Mouse (Mus musculus) CH12.LX (cell line): Measurements from ENCODE around the gene Arhgap42. TPM values are rescaled to one million over a fixed set of nuclear protein-coding genes. Genes with fewer than 3 reads are reported as not detected.

Source experiments
- DNase-seq: peaks from one replicate; pipeline ENCODE4 v3.0.0-alpha.2; 2013; ENCODE audit errors: extremely low read depth
- H3K27ac ChIP-seq: 2 replicates; pipeline ENCODE4 v1.5.1; 2012; ENCODE audit warnings: low read depth, mild to moderate bottlenecking, control low read depth, moderate library complexity; ENCODE audit not compliant: insufficient read depth
- H3K27me3 ChIP-seq: replicated peaks from 2 replicates; pipeline ENCODE3; 2012; ENCODE audit warnings: inconsistent platforms
- H3K36me3 ChIP-seq, 2 experiments: replicated peaks in 1 of 2; 2 replicates each; pipeline versions ENCODE3 to v1.6.1; 2012; ENCODE audit warnings: inconsistent platforms in 1 of 2, low read length in 1 of 2, mild to moderate bottlenecking in 1 of 2, mixed read lengths in 1 of 2, moderate library complexity in 1 of 2; ENCODE audit not compliant: control insufficient read depth in 1 of 2, insufficient read depth in 1 of 2
- H3K4me1 ChIP-seq, 2 experiments: 2 replicates each; pipeline ENCODE4 v1.6.1; 2012; ENCODE audit warnings: inconsistent platforms in 1 of 2, moderate library complexity in 1 of 2; ENCODE audit not compliant: insufficient read depth in 2 of 2, control insufficient read depth in 1 of 2
- H3K4me2 ChIP-seq: 2 replicates; pipeline ENCODE4 v1.6.1; 2012; ENCODE audit warnings: low read depth, mild to moderate bottlenecking, control low read depth; ENCODE audit not compliant: poor library complexity, insufficient read depth, severe bottlenecking
- H3K4me3 ChIP-seq, 3 experiments: fragments of 150-350 bp in 1 of 3; sonication (generic) in 1 of 3; replicated peaks in 1 of 3; 2 replicates each; pipeline versions ENCODE3 to v1.5.1; 2011 to 2012; ENCODE audit warnings: low read depth in 2 of 3, low read length in 2 of 3, mild to moderate bottlenecking in 2 of 3, moderate library complexity in 2 of 3, control low read depth in 1 of 3, improper control_type of control experiment in 1 of 3, inconsistent platforms in 1 of 3, mixed read lengths in 1 of 3; ENCODE audit not compliant: poor library complexity in 1 of 3
- H3K79me2 ChIP-seq: replicated peaks from 2 replicates; pipeline ENCODE4 v1.6.1; 2012; ENCODE audit warnings: mild to moderate bottlenecking, moderate library complexity; ENCODE audit not compliant: control insufficient read depth, poor library complexity, insufficient read depth, severe bottlenecking; ENCODE audit errors: extremely low read depth
- H3K9ac ChIP-seq: 2 replicates; pipeline ENCODE4 v1.6.1; 2012; ENCODE audit warnings: low read depth, mild to moderate bottlenecking, control low read depth, moderate library complexity; ENCODE audit not compliant: insufficient read depth
- H3K9me3 ChIP-seq: replicated peaks from 2 replicates; pipeline ENCODE3; 2012; ENCODE audit warnings: low read length, inconsistent platforms, mixed read lengths
- BHLHE40 ChIP-seq: IDR thresholded peaks from 2 replicates; pipeline ENCODE4 v1.6.1; 2011; ENCODE audit warnings: mild to moderate bottlenecking, low read depth, low read length, improper control_type of control experiment
- CHD2 ChIP-seq: IDR thresholded peaks from 2 replicates; pipeline ENCODE4 v1.6.1; 2011; ENCODE audit warnings: low read length, improper control_type of control experiment
- CTCF ChIP-seq, 2 experiments: IDR thresholded peaks in 1 of 2; conservative IDR thresholded peaks in 1 of 2; 2 replicates each; pipeline ENCODE4 v1.5.1; 2011 to 2012; ENCODE audit warnings: low read depth in 2 of 2, low read length in 2 of 2, improper control_type of control experiment in 1 of 2, inconsistent platforms in 1 of 2, mild to moderate bottlenecking in 1 of 2, moderate library complexity in 1 of 2
- IRF4 ChIP-seq: IDR thresholded peaks from 2 replicates; pipeline ENCODE4 v1.6.1; 2014; ENCODE audit warnings: low read depth, mild to moderate bottlenecking, inconsistent platforms, low read length, improper control_type of control experiment
- JUND ChIP-seq: conservative IDR thresholded peaks from 2 replicates; pipeline ENCODE4 v1.6.1; 2011; ENCODE audit warnings: low read depth, low read length, improper control_type of control experiment
- KAT2A ChIP-seq: IDR thresholded peaks from 2 replicates; pipeline ENCODE4 v1.6.1; 2012; ENCODE audit warnings: low read length, improper control_type of control experiment, inconsistent platforms; ENCODE audit not compliant: insufficient replicate concordance
- MAFK ChIP-seq: IDR thresholded peaks from 2 replicates; pipeline ENCODE4 v1.6.1; 2011; ENCODE audit warnings: low read length, improper control_type of control experiment; ENCODE audit not compliant: insufficient replicate concordance
- MAX ChIP-seq: IDR thresholded peaks from 2 replicates; pipeline ENCODE4 v1.6.1; 2011; ENCODE audit warnings: low read length, improper control_type of control experiment
- MYC ChIP-seq: IDR thresholded peaks from 2 replicates; pipeline ENCODE4 v1.6.1; 2011; ENCODE audit warnings: low read depth, mild to moderate bottlenecking, improper control_type of control experiment, low read length
- NELFE ChIP-seq: IDR thresholded peaks from 2 replicates; pipeline ENCODE4 v1.6.1; 2011; ENCODE audit warnings: low read depth, low read length, improper control_type of control experiment
- NRF1 ChIP-seq: IDR thresholded peaks from 2 replicates; pipeline ENCODE4 v1.6.1; 2014; ENCODE audit warnings: low read depth, mild to moderate bottlenecking, inconsistent platforms, low read length, improper control_type of control experiment, moderate library complexity
- PAX5 ChIP-seq: IDR thresholded peaks from 2 replicates; pipeline ENCODE4 v1.6.1; 2012; ENCODE audit warnings: low read length, inconsistent platforms, mixed read lengths
- POLR2AphosphoS2 ChIP-seq: IDR thresholded peaks from 2 replicates; pipeline ENCODE4 v1.6.1; 2011; ENCODE audit warnings: low read depth, low read length, improper control_type of control experiment
- SIN3A ChIP-seq: IDR thresholded peaks from 2 replicates; pipeline ENCODE4 v1.6.1; 2012; ENCODE audit warnings: low read length, improper control_type of control experiment, inconsistent platforms
- SMC3 ChIP-seq: IDR thresholded peaks from 2 replicates; pipeline ENCODE4 v1.6.1; 2011; ENCODE audit warnings: low read depth, low read length, improper control_type of control experiment
- TBP ChIP-seq: conservative IDR thresholded peaks from 2 replicates; pipeline ENCODE4 v1.6.1; 2011; ENCODE audit warnings: low read depth, low read length, improper control_type of control experiment
- UBTF ChIP-seq: IDR thresholded peaks from 2 replicates; pipeline ENCODE4 v1.6.1; 2012; ENCODE audit warnings: low read depth, mild to moderate bottlenecking, inconsistent platforms, low read length, improper control_type of control experiment, moderate library complexity
- USF1 ChIP-seq: IDR thresholded peaks from 2 replicates; pipeline ENCODE4 v1.6.1; 2014; ENCODE audit warnings: low read depth, mild to moderate bottlenecking, inconsistent platforms, low read length, improper control_type of control experiment
- USF2 ChIP-seq: conservative IDR thresholded peaks from 2 replicates; pipeline ENCODE4 v1.6.1; 2011; ENCODE audit warnings: low read depth, low read length, improper control_type of control experiment
- ZC3H11A ChIP-seq: IDR thresholded peaks from 2 replicates; pipeline ENCODE4 v1.6.1; 2012; ENCODE audit warnings: low read depth, mild to moderate bottlenecking, inconsistent platforms, low read length, improper control_type of control experiment
- ZKSCAN1 ChIP-seq: IDR thresholded peaks from 2 replicates; pipeline ENCODE4 v1.6.1; 2012; ENCODE audit warnings: low read depth, inconsistent platforms, low read length, improper control_type of control experiment, borderline replicate concordance
- dilution Hi-C: fragments of 300-500 bp; cut with MboI; formaldehyde crosslinking; loops from 2 replicates; pipeline ENCODE4 v1.14.3; 2020; ENCODE audit warnings: low sequenced_read_pairs; ENCODE audit not compliant: extremely low pct_unique_long_range_greater_than_20kb, extremely low pct_ligation_motif_present
- in situ Hi-C: fragments of 300-500 bp; cut with MboI; formaldehyde crosslinking; loops from 3 replicates; pipeline ENCODE4 v1.14.3; 2019; ENCODE audit warnings: low sequenced_read_pairs, low pct_ligation_motif_present, low pct_unique_long_range_greater_than_20kb, mixed read lengths
- polyA plus RNA-seq: library from polyadenylated mRNA; unstranded; fragments of >175 nt; gene quantifications from 2 replicates; pipeline ENCODE4 v1.2.1, GENCODE M21; 2012; ENCODE audit warnings: low read depth; ENCODE audit not compliant: insufficient read length
- total RNA-seq, 2 experiments: library from RNA; depleted of rRNA; stranded (reverse); fragments of 300-350 nt in 1 of 2; fragments of >200 nt in 1 of 2; gene quantifications; 2 replicates each; pipeline ENCODE4 v1.2.3; 2012 to 2014

The Arhgap42 gene
- total and polyA plus RNA-seq, 3 experiments: not detected

- H3K4me1 ChIP-seq: no peaks in the 10 kb centered on the region
- no peak overlapping the region for H3K27ac ChIP-seq
- no peaks in the 10 kb centered on the region for H3K27me3 ChIP-seq
- H3K79me2 ChIP-seq: no peaks in the 10 kb centered on the region
- TF ChIP-seq TBP (no peak), NRF1 (no peak), JUND (no peak), ZKSCAN1 (no peak), USF2 (no peak), NELFE (no peak), PAX5 (no peak), KAT2A (no peak), MAX (no peak), ZC3H11A (no peak), SIN3A (no peak), MAFK (no peak), UBTF (no peak), SMC3 (no peak), POLR2AphosphoS2 (no peak), IRF4 (no peak), CHD2 (no peak), MYC (no peak)
- no peak overlapping the region for H3K4me3 ChIP-seq
- H3K9ac ChIP-seq: no peak overlapping the region
- dilution Hi-C loops: no loop called here
- no peak for DNase-seq
- H3K4me2 ChIP-seq: no peak overlapping the region
- H3K9me3 ChIP-seq: peaks cover 24% of the 10 kb centered on the region
- no peaks in the 10 kb centered on the region for H3K36me3 ChIP-seq
- in situ Hi-C loops: no loop called here
Observed at GRCm38 (mm10) chr9:9218301-9218700, 20.6 kb downstream of the Arhgap42 start.

DNA sequence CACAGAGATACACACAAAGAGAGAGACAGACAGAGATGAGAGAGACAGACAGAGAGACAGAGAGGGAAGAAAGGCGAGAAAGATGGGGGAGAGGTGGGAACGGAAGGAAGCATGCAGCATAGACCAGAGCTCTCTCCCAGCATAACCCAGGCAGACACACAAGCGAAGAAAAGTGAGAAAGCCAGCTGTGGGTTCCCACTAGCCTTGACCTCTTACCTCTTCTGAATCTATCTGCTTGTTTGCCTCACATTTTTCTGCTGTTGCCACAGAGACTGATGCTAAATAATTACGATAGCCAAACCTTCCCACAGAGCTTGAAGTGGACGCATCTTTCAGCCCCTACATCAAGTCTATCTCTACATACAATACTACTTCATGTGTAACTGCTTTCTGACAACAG is 24.1 kb downstream of the Arhgap42 start:
- H3K4me3 ChIP-seq: no peak overlapping the region
- H3K27ac ChIP-seq: no peak overlapping the region
- H3K4me2 ChIP-seq: no peak overlapping the region
- TF ChIP-seq SMC3: no peak
- TF ChIP-seq TBP: no peak
- no peak for TF ChIP-seq USF2
- TF ChIP-seq BHLHE40: no peak
- TF ChIP-seq CTCF (conservative IDR thresholded peaks at IDR 0.05 in 1 of 2, IDR thresholded peaks at IDR 0.05 in 1 of 2; ENCODE audit: low read depth in 2 of 2, low read length in 2 of 2): no peak
- no peak for TF ChIP-seq JUND
- no peak for TF ChIP-seq USF1
- no peaks in the 10 kb centered on the region for H3K79me2 ChIP-seq
- no peaks in the 10 kb centered on the region for H3K36me3 ChIP-seq
- H3K9ac ChIP-seq: no peak overlapping the region
- no peaks in the 10 kb centered on the region for H3K4me1 ChIP-seq
- in situ Hi-C loops (no loop called here), dilution Hi-C loops (no loop called here)
- H3K27me3 ChIP-seq: no peaks in the 10 kb centered on the region
- DNase-seq: no peak
- peaks cover 27% of the 10 kb centered on the region for H3K9me3 ChIP-seq
